Mouse (Mus musculus) left cerebral cortex, postnatal 4 days (tissue): Measurements from ENCODE around the gene Slc25a17. TPM values are rescaled to one million over a fixed set of nuclear protein-coding genes. Genes with fewer than 3 reads are reported as not detected.

Experiments
- DNase-seq: peaks from one replicate; pipeline ENCODE4 v3.0.0-alpha.2; 2022
- intact Hi-C: fragments of 180-260 bp; cut with DNase I; formaldehyde crosslinking; loops from one replicate; pipeline ENCODE4 v1.15.1; 2025
- total RNA-seq, 2 experiments: library from RNA; stranded (reverse); gene quantifications; 2 replicates each; pipeline ENCODE4 v1.2.3; 2021

The Slc25a17 gene
- total RNA-seq, 2 experiments from 2014 or later, result 71.9 to 72.3 TPM

- intact Hi-C loops, result no loop called here
- DNase-seq, result no peak
Measured at GRCm38 (mm10) chr15:81356946-81357345, 3.7 kb downstream of the Slc25a17 start.

- peak; percentile 35 for DNase-seq
- intact Hi-C loops, result no loop called here
Measured at GRCm38 (mm10) chr15:81355146-81355761, 5.4 kb downstream of the Slc25a17 start.

- intact Hi-C loops, result no loop called here
- DNase-seq, result no peak
Measured at GRCm38 (mm10) chr15:81352638-81353037, 8.0 kb downstream of the Slc25a17 start.

- intact Hi-C loops, result no loop called here
Measured at GRCm38 (mm10) chr15:81350401-81350800, 10.2 kb downstream of the Slc25a17 start.

GRCm38 (mm10) chr15:81348366-81348765 lies 12.2 kb downstream of the Slc25a17 start:
- intact Hi-C loops, result no loop called here

More at GRCm38 (mm10) chr15:81350401-81350800, 10.2 kb downstream of the Slc25a17 start:
- DNase-seq, result no peak

GRCm38 (mm10) chr15:81347466-81347865 lies 13.1 kb downstream of the Slc25a17 start:
- DNase-seq, result no peak
- intact Hi-C loops, result no loop called here

More at GRCm38 (mm10) chr15:81348366-81348765, 12.2 kb downstream of the Slc25a17 start:
- DNase-seq, result no peak

DNA sequence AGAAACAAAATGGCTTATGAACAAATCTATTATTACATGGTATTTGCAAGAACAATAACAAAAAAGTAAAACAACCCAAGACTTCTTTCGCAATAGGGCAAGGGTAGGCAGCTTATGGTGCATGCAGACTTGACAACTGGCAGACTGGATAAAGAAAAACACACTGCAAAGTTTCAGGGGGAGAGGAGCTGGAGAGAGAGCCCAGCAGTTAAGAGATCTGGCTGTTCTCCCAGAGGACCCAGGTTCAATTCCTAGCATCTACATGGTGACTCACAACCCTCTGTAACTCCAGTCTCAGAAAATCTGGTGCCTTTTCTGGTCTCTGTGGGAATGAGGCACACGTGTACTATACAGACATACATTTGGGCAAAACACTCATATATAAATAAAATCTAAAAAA lies 19.2 kb downstream of the Slc25a17 start:
- intact Hi-C loops, result no loop called here
- no peak for DNase-seq

- intact Hi-C loops, result no loop called here
- DNase-seq, result no peak
Measured at GRCm38 (mm10) chr15:81339158-81339557, 21.5 kb downstream of the Slc25a17 start.

GRCm38 (mm10) chr15:81336466-81336865 lies 24.1 kb downstream of the Slc25a17 start:
- no peak for DNase-seq
- intact Hi-C loops, result no loop called here

DNA sequence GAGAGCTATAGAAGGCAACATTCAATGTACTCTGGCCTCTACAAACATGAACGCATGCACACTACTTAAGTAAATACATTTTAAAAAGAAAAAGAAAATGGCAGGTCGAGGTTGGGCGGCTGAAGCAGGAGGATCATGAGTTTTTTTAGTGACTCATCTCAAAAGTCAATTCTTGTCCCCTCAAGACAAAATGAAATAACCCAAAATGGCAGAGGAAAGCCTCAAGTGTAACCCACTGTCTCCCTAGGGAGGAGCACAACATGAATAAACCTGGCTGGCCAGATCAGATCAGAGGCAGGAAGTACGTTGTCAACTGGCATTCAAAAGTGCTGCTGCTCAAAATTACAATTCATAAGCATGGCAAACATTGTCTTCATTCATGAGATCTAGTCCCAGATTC lies 28.1 kb downstream of the Slc25a17 start:
- intact Hi-C loops, result no loop called here
- DNase-seq, result no peak

DNA sequence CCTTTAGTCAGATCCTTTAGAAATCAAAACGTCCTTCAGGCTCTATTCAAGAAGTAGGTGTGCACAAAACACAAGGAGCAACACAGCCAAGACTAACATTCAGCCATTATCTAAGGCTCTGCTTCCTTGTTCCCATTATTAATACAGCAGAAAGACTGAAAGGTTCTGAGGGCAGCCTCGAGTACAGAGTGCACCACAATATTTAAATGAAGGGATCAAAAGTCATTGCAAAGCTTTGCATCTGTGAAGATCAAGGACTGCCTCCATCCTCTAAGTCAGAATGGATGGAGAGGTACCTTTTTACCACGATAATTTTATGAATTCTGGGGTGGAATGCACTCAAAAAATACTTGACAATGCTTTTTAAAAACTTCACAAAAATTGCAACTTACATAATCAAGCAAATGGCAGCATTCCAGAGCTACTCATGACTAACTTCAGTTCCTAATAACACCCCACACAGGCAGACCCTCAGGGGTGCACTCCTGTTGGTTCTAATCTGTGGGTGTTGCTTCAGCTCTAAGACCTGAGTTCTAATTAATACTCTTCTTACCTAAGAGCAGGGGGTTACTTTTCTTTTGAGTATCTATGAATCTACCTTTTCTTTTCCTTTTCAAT lies 29.7 kb downstream of the Slc25a17 start:
- no peak for DNase-seq

GRCm38 (mm10) chr15:81329721-81330369 lies 30.8 kb downstream of the Slc25a17 start:
- intact Hi-C loops, result no loop called here
- no peak for DNase-seq

More for the DNA sequence above, 29.7 kb downstream of the Slc25a17 start:
- intact Hi-C loops, result no loop called here

DNA sequence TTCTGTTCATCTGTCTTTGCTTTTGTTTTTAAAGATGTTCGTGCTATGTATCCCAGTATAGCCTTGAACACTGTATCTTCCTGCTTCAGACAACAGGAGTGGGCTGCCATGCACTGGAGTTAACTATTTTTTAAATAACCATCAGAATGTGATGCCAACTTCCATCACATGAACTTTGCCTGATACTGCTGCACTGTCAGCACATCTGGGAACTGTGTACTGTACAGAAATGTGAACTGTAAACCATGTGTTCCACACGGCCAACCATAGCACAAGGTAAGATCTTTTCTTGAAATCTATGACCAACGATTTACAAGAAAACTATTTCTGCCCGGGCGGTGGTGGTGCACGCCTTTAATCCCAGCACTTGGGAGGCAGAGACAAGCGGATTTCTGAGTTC lies 33.1 kb downstream of the Slc25a17 start:
- intact Hi-C loops, result no loop called here
- no peak for DNase-seq

- DNase-seq, result no peak
- intact Hi-C loops, result no loop called here
Measured at GRCm38 (mm10) chr15:81324979-81325378, 35.6 kb downstream of the Slc25a17 start.

DNA sequence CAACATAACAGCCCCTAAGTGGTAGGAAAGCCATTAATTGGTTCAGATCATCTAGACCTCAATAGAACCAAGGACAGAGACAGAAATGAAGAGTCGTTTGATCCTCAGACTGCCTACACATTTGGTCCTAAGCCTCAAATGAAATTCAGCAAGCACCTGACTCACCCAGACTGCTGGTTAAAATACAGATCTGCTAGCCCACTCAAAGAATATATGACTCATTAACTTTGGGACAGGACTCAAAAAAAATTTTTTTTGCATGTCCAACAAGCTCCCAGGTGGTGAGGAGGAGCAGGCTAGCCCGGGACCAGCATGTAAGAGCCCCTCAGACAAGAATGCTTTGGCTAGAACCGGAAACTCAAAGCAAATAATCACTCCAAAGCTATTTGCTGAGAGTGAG lies 40.5 kb downstream of the Slc25a17 start:
- DNase-seq, result no peak
- intact Hi-C loops, result no loop called here

- DNase-seq, result no peak
- intact Hi-C loops, result no loop called here
Measured at GRCm38 (mm10) chr15:81319462-81319861, 41.1 kb downstream of the Slc25a17 start.

DNA sequence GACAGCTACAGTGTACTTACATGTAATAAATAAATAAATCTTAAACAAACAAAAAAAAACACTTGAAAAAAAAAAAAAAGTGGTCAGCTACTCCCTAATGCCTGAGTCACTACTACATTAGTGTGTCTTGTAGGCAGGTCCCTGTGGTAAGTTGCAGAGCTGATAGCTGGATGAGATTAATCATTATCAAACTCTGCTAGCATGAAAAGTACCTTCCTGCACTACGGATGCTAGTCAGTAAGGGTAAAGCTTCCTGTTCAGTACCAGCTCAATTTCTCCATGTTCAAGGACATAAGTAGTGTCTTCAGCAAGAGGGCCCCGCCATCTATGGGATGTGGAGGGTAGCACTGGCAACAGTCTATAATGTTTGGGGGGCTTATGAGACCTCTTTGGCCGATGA lies 46.7 kb downstream of the Slc25a17 start:
- DNase-seq, result no peak
- intact Hi-C loops, result no loop called here

- intact Hi-C loops, result no loop called here
- DNase-seq, result no peak
Measured at GRCm38 (mm10) chr15:81311026-81311425, 49.6 kb downstream of the Slc25a17 start.

DNA sequence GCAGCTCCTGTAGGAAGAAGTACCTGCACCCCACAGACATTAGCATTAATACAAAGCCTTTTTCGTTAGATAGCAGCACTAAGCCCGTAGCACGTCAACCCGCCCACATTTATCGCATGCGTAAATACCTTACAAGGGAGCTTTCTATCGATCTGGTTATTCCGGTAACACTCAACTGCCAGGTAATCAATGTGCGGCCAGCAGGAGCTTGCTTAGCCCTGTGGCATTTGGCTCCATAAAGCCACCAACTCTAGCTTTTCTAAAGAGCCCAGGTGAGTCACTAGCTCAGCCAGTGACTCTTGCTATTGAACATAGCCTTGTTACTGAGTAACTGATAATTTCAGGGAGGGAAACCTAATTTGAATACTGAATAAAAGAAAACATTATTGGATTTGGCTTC lies 50.3 kb downstream of the Slc25a17 start:
- intact Hi-C loops, result no loop called here
- no peak for DNase-seq

- intact Hi-C loops, result no loop called here
- no peak for DNase-seq
Measured at GRCm38 (mm10) chr15:81308038-81308437, 52.6 kb downstream of the Slc25a17 start.

- intact Hi-C loops, result no loop called here
- DNase-seq, result no peak
Measured at GRCm38 (mm10) chr15:81306501-81306900, 54.1 kb downstream of the Slc25a17 start.

- intact Hi-C loops, result no loop called here
- DNase-seq, result no peak
Measured at GRCm38 (mm10) chr15:81305035-81305434, 55.6 kb downstream of the Slc25a17 start.
